Mouse (Mus musculus) lung, postnatal 14 days (tissue): Measurements from ENCODE around the gene Tlk2.
A peak's percentile ranks its signal among the peaks of the same experiment; 100 is the strongest.

Experiments
- DNase-seq: peaks from one replicate; pipeline ENCODE4 v3.0.0; 2021

Tlk2 gene

DNA sequence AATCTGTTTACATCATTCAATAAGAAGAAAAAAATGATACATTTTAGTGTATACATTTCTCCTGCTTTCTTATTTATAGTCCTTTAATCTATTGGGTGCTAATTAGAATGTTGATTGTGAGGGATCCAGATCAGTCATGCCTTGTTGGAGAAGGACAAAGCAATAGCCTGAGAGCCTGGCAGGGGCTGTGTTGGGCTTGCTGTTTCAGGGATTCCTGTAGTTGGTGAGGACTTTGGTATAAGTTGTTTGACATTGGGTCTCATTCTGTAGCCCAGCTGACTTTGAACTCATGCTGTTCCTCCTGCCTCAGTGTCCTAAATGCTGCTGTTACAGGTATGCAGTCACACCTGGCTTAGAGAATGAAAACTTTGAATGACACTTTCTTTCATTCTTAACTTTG lies 85.9 kb downstream of the Tlk2 start:
- DNase-seq = no peak

DNA sequence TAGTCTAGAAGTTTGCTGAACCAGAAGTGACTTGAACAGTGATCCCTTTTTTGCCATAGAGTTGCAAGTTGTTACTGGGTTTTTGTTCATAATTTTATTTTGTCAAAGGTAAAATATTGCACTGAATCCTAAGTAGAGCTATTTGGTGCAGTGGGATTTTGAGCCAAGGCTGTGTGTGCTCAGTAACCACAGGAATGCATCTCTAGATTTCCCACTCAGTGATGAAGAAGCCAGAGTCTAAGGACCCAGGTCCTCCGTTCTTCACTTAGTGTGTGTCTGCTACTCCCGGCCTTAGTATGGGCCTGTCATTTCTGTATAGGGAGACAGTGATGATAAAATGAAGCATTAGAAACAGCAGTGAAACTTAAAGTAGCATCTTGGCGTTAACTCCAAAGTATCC lies 86.4 kb downstream of the Tlk2 start:
- no peak for DNase-seq

DNA sequence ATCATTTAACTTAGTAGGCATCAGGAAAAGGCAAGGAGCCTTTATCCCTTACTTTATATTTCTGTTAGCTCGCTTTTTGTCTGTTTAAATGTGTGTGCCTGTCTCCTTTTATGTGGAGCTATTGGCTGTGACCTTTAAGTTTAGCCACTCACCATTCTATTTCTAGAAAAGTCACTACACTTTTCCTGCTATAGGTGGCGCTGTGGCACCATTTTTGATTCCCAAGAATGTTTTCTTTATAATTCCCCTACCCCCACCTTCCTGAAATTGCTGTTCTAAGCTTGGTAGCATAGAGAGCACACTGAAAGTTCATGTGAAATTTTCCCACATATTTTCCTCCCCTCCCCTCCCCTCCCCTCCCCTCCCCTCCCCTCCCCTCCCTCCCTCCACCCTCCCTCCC lies 91.5 kb downstream of the Tlk2 start:
- peak; percentile 79 for DNase-seq

DNA sequence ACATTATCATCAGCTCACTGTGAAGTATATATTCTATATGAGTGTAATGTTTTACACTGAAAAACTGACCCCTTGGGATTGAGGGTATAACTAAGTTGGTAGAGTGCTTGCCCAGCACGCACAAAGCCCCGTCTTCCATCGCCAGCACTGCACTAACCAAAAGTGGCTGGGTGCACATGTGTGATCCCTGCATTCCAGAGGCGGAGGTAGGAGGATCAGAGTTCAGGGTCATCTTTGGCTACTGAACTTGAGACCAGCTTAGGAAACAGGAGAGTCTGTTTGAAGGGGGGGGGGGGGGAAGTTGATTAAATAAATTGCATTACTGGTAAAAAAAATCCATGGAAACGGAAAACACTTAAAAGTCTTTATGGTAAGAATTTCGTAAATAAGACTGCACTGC lies 101.8 kb downstream of the Tlk2 start:
- DNase-seq = no peak

DNA sequence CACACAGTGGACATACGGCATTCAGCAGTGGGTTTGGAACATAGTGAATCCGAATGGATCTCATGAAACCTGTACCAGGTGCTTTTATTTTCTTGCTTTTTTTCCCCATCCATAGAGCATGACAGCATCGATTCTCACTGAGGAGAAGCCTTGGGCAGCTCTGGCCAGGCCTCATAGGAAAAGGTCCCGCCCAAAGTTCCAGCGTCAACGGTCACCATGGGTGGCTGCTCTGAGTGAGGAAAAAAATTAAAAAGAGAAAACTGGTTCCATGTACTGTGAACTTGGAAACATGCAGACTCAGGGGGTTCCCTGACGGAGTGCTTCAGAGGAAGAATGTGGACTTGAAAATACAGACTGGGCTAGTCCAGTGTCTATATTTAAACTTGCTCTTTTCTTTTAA lies 102.7 kb downstream of the Tlk2 start:
- DNase-seq = no peak

DNA sequence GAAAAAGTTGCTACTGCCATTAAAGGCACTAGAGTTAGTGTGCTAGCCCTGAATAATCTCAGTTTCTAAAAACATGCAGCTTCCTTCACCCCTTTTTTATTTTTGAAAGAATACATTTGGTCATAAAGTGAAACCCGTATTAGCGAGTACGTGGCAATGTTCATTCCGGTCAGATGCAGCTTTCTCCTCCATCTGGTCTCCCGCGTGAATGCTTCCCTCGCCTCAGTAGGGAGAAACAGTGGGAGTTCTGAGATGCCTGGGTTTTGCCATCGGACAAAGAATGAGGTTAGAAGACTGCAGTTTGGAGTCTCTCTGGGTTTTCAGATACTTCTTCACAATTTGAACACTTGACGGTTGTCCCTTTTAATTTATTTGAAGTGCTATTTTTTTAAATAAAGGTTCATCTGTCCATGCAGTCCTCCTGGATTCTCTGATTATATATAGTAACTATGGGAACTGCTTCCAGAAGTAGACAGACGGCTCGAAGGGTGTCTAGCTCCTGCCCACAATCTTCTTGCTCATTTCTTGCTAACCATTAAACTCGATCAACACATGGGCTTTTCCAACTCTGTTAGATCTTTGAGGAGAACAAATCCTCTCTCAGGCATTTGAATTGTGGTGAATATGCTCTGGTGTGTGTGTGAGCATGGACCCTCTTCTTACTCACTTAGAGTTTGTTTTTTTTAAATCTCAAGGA lies 103.3 kb downstream of the Tlk2 start:
- no peak for DNase-seq

DNA sequence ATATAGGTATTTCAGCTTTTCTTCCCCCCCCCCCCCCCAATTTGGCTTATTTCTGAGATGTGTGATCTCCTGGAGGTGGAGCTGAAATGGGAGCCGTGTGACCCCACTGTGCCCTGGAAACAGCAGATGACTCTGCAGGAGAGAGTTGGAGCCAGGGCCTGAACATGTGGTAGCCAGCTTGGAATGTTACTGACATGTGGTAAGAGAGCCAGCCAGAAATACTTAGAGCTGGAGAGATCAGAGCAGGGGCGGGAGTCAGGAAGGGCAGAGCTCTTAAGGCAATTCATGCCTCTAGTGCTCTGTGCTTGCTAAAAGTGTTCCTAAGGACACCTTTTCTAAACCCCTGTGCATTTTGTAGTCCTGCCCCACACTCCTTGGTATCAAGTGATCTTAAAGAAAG lies 103.9 kb downstream of the Tlk2 start:
- peak; percentile 50 for DNase-seq

DNA sequence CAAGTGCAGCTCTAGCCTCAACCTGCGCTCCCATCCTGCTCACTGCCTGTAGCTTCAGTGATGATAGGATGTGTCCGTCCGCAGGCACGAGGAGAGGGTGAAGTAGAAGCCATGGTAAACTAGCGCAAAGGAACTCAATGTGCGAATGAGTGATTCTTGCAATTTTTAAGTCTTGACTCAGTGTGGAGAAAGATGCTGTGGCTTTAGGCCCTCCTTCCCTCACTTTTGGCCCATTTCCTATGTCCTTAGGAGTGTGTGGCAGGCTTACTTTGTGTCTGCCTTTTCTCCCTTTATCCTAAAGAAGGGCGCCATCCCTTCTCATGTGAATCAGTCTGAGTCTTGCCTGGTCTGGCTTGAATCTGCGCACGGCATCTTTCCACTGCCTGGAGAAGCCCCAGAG lies 104.4 kb downstream of the Tlk2 start:
- DNase-seq = no peak

DNA sequence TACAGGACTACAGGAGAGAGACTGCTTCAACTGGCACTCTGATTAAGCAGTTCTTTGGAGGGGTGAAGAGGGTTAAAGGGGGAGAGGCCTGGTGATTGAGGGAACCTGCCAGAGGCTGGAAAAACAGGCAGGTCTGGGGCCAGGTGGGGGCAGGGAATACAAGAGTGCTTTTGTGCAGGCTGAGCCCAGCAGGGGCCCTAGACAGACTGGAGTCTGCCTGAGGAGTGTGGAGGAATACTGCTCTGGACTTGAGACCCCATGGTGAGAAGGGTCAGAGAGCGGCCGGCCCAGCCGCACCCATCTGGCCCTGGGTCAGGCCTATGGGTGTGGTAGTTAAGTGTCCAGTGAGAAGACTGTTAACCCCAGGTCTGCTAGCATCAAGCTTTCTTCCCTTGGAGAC lies 107.1 kb downstream of the Tlk2 start:
- peak; percentile 36 for DNase-seq

DNA sequence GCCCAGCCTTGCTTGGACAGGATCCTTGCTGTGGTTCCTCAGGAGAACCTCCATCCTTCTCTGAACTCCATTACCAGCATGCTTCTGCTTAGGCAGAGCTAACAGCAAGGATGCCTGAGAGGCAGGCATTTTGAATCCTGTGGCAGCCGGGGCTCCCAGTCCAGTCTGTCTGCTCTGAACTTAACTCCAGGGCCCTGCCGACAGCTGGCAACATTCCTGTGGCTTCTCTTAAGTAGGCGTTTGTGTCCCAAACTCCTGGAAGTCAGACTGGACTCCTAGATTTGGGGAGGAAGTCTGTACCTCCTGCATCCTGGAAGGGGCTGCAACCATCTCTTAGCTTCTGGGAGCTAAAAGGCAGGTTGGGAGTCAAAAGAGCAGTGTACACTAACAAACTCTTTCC lies 110.8 kb downstream of the Tlk2 start:
- peak; percentile 46 for DNase-seq

DNA sequence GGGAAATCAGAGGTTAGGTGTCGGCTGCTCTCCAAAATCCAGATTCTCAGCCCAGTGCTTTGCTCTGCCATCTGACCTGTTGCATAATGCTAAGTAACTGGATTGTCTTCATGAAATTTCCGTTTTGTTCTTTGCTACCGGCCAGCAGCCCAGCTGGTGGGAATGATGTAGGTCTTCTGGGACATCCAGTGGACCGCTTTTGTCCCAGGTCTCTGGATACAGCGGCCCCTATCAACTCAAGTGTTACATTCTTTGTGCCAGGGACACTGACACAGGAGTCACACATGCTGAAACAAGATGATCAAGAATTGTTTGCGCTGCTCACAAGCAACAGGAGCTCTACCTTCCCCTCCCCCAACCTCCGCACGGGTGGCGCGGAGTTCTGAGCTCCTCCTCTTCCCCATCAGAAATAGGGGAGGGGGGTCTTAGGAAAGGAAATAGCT lies 113.1 kb downstream of the Tlk2 start:
- no peak for DNase-seq

DNA sequence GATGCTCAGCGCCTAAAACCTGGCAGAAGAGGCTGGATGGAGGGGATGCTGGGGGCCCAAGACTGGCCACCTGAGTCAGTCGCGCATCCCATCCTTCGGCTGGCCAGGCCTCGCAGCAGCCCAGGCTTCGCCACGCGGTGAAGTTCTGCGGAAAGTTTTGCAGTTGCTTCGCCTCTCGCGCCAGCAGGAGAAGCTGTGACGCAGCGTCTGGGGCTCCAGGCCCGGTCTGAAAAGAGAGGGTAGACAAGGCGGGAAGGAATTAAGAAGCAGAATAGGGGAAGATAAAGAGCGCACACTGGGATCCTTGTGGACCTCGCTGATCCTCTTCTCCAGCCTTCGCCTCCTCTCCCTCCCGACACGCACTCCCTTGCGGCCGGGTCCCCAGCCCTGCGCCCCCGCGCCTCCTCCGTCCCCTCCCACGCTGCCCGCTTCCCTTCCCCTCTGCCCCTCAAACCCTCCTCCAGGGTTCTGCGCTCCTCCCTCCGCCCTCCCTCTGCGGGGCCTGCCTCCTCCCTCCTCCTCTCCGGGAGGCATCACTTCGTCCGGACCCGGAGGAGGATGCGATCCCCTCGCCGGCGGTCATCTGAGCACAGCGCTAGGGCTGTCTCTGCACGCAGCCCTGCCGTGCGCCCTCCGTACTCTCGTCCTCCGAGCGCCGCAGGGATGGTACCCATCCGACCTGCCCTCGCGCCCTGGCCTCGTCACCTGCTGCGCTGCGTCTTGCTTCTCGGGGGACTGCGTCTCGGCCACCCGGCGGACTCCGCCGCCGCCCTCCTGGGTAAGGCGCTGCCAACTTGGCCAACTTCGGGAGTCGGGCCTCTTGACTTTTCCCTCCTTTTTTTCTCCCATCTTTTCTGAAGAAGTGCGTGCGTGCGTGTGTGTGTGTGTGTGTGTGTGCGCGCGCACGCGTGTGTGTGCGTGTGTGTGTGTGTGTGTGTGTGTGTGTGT lies 113.8 kb downstream of the Tlk2 start, which contains the start of gene Mrc2:
Gene Mrc2, plus strand, starts transcription at position 520 of the 948 bp plus-strand sequence.
- peak; percentile 68 for DNase-seq

DNA sequence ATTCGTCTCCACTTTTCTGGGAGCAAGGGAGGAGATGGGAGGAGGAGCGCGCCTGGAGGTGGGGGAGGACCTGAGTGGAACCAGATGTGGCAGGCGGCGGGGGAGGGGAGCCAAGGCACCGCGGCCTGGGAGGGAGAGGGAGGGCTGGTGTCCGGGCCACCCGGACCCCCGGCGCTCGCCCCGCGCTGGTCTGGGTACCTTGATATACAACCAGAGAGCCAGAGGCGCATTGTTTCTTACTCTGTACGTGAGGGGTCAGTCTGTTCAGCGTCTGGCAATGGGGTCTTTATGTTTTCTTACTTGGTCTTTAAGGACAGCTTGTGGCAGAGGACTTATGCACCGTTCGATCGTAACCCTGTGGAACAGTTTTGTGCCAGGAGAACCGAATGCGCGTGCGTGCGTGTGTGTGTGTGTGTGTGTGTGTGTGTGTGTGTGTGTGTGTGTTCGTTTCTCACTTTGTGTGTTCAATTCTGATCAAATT lies 114.5 kb downstream of the Tlk2 start:
- peak; percentile 73 for DNase-seq

DNA sequence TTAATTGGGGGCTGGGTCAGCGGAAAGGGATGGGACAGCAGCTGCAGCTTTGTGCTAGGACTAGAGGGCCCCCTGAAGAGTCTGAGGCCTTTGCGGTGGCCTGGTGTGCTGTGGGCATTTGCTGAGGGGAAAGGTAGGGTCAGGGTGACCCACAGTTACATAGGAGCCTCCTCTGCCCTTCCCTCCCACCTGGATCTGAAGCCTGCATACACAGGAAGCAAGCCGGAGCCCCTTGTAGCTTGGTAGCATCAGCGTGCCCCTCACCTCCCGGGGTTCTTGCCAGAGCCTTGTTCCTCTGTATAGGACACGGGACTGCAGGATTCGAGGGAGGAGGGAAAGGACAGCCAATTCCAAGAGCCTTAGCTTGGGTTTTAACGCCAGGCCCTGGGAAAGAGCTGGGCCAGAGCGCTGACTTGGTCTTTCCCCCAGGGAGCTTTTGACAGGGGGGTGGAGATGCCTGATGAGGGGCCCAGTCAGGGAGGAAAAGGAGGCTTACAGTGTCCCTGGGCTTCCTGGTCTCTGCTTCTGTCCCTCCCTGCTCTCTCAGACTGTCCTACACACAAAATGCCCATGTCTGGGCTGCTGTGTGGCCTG lies 115.4 kb downstream of the Tlk2 start:
- DNase-seq = no peak

DNA sequence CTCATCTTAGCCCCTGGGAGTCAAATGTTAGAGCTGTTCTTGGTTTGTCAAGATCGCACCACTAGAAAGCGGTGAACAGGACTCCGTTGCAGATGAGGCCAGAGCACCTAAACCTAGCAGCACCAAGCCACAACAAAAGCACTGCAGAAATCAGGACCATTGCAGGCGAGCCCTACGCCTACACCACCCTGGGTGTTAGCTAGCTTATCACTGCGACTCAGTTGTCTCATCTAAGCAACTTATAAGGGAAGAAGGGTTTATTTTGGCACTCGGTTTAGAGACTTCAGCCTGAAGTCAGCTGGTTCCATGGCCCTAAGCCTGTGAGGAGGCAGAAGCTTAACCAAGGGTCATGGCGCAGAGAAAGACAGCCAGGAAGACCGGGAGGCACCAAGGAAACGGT lies 117.5 kb downstream of the Tlk2 start:
- DNase-seq = no peak

DNA sequence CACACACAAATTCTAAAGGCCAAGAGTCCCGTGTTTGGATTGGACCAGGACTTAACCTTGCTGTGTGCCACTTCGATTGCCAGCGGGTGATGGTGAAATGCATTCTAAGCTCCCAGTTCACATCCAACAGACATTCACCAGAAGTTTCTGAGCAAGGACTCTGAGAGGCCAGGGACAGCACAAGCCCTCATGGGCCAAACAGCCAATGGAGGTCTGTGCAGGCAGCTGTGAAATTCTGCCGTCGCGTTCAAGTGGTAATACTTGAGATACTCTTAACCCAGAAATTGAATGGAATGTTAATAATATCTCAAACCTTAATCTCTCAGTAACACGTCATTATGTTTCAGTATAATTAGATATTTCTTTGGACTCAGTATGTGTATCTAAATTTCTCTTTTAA lies 131.6 kb downstream of the Tlk2 start:
- DNase-seq = no peak

DNA sequence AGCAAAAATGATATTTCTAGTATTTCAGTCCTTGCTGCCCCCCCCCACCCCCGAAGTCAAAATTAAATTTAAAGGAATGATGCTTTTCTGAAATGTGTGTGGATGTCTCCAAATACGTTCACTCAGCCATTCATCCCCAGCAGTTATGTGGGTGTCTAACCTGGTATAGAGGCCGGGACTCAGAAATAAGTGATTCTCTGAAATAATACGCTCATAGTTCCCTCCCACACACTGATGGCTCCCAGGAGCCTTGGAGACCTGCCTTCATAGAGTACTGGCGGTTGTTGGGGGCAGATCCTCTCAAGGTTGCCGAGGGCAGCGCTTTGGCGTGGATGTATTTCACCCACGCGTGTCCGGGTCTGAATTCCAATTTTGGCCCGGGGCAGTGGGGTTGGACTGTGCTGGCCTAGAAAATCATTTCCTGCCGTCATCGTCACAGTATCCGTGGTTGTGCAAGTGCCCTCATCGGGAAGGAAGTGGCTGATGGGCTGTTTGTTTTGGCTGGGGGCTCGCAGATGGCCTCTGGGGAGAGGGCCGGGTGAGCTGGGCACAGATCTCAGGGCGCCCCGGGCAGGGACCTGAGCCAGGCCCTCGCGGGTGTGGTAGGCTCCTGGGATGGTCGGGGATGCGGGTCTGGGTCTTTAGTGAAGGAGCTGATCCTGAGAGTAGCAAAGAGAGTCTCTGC lies 132.8 kb downstream of the Tlk2 start:
- DNase-seq = peak; percentile 69

DNA sequence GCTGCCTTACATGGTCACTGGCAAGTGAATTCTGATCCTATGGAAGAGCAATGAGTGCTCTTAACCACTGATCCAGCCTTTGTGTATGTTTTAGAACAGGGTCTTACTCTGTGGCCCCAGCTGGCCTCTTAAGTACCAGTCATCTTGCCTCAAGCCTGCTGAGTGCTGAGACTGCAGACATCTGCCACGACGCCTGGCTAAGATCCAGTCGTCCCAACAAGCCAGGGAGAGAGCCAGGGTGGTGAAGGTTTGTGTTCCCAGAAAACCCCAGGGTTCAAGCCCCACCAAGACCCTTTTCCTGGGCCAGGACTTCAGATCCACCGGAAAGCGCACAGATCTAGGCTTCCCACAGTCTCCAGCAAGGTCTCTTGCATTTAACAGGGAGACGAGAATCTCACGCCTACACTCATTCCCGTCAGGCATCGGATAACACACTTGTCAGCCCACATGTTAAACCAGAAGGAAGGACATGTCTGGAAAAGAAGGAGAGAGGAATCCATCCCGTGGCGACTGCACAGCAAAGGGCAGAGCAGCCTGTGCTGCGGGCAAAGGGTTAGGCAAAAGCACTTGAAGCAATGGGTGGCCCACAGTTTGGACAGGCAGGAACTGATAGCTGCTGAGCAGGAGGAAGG lies 133.8 kb downstream of the Tlk2 start:
- no peak for DNase-seq

DNA sequence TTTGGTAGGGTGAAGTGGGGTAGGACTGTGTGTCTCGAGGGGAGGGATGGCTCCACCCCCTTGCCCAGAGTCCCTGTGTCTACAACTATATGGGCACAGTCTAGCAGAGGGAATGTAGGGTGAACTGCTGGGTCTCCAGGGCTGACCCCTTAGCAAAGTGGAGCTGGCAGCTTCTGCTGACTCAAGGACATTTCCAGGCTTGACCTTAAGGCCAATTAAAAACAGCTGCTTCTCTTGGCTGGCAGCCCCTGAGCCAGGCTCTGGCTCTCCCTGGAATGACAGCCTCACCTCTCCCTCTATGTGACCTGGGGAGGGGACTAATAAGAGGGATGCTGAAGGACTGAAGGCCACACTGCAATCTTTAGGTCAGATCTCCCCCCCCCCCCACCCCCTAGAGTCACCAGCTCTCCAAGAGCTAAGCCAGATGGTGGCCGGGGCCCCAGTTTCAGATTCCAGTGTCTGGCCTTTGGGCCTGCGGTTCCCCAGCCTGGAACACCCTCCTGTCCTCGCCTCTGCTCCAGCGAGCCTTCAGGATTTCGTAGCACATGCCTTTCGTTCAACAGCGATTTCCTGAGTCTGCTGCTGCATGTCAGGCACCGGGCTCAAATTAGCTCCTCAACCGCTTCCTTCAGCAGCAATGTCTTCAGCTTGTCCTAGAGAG lies 134.5 kb downstream of the Tlk2 start:
- DNase-seq = peak; percentile 60

DNA sequence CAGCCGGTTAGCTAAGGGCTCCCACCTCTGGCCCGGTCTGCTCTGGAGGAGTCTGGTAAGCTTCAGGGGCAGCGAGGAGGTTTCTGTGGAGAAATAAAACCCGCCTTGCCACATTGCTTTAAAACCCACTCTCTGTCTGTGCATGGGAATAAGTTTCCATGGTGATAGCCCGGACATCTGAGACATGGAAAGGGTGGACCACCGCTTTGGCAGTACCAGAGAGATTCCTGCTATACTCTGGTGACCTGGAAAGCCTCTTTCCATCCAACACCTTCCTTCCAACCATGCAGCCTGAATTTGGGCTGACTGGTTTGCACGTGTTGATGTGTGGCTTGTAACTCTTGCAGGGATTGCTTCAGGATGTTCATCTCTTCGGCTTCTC lies 135.0 kb downstream of the Tlk2 start:
- DNase-seq = no peak

DNA sequence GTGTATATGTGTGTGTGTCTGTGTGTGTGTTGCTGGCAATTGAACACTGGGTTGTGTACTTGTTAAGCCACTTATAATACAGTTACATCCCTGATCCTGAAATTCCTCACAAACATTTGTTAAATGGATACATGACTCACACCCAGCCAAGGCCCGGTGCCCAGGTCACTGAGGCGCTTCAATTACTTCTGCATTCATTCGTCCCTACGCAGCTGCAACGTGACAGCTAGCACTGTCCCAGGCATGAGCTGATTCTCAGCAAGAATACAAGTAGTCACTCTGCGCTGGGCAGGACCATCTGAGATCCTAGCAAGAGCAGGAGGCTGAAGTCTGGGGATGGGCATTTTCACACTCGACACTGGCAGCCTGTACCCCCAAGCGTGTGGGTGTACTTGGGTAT lies 136.7 kb downstream of the Tlk2 start:
- DNase-seq = peak; percentile 29

DNA sequence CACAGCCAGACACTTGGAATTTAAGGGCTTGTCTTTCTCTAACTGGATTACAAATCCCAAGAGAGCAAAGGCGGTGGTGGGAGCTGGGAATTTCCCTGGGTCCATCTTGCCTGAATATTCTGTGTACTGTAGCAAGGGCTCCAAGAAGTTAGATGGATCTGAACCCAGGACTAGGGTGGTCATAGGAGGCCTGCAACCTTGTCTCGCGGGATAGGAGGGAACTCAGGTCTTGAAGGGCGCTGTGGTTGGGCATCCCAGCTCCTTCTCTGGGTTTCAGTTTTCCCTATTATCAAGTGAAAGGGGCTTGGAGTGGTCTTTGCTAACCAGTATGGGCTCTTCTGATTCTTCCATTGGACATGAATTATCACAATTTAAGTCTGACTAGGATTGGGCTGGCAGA lies 137.5 kb downstream of the Tlk2 start:
- no peak for DNase-seq
